Mouse (Mus musculus): ENCODE data around the gene Tspan15. TPM values are rescaled to one million over a fixed set of nuclear protein-coding genes. Genes with fewer than 3 reads are reported as not detected.

Tspan15 gene
- total RNA-seq, 4 experiments from 2014 or later: 14.3 to 20.4 (median 20.4) TPM

DNA sequence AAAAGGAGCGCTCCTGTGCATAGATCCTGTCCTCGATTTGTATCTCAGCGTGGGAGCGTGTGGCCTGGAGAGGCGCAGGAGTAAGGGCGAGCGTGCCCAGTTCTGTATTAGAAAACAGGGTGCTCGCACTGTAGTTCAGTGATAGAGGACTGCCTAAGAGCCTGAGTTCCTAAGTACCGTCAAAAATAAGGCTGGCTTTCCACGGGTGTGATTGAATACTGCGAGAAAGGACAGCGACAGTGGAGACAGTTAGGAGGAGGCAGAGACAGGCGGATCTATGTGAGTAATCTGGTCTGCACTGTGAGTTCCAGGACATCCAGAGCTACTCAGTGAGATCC, 313 bp upstream of the Tspan15 start:
- no peak for DNase-seq (ENCODE audit: low spot score in 2 of 2)

DNA sequence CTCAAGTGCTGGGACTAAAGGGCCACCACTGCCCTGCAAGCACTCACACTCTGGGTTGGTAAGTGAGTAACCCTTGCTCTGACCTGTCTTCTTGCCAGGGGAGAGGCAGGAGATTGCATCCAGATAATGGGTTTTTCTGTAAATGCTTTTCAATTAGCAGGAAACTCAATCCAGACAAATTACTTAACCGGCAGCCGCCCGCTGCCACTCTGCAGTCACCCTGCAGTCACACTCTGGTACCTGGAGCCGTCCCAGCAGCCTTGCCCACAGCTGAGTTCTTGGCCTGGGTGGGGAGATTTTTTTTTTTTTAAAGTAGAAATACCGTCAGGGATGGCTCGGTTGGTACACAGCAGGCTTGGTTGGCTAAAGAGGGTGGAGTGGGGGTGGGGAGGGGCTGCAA, 2.9 kb downstream of the Tspan15 start:
- DNase-seq (ENCODE audit: low spot score in 2 of 2): no peak

DNA sequence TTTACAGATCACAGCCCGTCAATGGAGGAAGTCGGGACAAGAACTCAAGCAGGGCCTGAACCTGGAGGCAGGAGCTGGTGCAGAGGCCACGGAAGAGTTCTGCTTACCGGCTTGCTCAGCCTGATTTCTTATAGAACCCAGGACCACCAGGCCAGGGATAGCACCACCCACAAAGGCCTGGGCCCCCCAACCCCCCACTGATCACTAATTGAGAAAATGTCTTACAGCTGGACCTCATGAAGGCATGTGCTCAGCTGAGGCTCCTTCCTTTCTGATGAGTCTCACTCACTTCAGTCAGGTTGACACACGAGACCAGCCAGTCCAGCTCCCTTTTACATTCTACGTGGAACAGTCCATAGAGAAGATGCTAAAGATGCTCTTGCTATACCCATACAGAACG, 5.2 kb downstream of the Tspan15 start:
- no peak for DNase-seq (ENCODE audit: low spot score in 2 of 2)

DNA sequence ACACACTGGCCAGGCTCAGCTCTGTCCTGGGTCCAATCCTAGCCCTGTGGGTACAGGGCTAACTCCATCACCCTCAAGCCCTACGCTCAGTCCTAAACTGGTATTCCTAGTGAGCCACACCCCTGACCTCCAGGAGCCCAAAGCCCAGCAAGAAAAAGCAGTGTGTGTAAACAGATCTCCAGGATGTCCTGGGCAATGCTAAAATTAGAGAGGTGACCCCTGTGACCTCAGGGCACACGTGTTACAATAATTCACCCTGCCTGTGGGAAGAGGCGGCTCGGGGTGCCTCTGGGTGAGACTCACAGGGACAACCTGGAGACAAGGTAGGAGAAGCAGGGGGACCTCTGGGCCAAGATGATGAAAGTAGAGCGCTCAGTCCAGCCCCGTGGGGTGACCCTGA, 6.8 kb downstream of the Tspan15 start:
- DNase-seq (ENCODE audit: low spot score in 2 of 2): no peak

DNA sequence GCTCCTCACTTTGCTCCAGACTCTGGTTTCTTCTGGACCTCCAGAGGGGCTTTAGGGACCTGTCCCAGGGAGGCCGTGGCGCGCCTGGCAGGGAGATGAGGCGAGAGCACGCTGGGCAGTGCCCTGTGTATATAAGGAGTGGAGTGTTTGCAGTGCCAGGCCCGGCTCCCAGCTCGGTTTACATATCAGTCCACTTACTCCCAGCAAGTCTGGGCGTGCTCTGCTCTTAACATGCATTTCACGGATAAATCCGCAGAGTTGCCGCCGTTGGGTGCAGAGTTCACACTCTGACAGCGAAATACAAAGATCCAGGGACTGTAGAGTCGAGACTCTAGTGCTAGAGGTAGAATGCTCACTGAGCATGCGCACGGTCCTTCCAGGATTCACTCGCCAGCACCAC, 8.3 kb downstream of the Tspan15 start:
- DNase-seq (ENCODE audit: low spot score in 2 of 2): no peak

DNA sequence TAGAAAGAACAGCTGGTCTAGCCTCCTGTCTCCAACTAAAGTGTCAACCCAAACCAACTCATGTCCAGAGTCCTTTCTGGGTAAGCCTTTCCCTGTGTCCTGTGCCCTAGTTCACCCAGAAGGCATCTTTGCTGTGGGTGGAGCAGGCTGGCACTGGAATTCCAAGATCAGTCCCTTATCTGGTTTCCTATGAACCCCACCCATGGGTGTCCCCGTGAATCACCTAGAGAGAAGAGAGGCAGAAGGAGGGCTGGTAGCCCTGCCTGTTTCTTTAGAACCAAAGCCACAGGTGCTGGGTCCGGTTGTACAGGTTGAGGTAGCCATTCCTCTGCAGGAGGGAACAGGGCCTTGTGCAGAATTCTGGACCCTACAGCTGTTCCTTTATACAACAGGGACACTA, 9.4 kb downstream of the Tspan15 start:
- DNase-seq (ENCODE audit: low spot score in 2 of 2): no peak

DNA sequence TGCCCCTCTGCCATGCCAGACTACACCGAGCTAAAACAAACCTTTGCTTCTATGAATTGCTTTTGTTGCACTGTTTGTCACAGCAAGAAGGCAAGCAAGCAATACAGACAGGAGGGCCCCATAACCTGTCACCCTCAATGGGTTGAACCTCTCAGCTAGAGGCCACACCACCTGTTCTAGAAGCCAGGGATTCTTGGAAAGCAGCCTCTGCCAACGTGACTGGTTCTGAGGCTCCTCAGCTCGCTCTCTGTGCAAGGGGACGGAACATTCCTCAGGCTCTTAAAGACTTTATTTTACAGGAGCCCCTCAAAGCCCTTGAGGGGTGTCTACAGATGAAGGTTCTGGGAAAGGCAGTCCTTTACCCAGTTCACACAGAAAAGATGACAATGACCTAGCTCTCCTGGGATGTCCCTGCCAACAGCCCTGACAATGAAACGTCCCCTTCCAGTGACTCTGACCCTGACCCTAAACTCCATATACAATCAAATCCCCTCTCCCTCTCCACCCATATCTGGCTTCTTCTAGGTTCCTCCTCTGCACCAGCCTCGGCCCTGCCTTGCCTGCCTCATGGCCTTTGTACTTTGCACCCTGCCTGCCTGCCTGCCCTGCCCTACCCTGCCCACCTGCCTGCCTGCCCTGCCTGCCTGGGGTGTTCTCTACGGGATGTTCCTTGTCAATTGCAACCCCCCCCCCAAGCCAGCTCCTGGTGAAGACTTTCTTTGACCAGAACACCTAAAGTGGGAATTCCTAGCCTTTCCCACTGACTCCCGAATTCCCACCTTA, 10.1 kb downstream of the Tspan15 start:
- DNase-seq (ENCODE audit: low spot score in 2 of 2): no peak

DNA sequence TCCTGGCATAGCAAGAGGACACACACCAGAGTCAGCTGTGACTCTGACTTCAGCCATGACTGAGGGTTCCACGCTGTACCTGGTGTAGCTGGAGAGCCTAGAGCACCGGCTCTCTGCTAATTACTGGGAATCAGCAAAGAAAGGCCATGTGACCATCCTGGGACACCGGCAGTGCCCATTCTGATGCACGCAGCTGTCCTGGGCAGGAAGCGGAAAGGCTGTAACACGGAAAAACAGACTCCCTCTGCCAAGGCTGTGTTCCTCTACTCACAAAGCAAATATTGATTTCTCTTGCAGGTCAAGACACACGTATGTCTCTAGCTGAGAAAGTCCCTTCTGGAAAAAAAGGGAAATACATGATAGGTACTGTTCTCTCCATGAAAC, 12.3 kb downstream of the Tspan15 start:
- no peak for DNase-seq (ENCODE audit: low spot score in 2 of 2)

DNA sequence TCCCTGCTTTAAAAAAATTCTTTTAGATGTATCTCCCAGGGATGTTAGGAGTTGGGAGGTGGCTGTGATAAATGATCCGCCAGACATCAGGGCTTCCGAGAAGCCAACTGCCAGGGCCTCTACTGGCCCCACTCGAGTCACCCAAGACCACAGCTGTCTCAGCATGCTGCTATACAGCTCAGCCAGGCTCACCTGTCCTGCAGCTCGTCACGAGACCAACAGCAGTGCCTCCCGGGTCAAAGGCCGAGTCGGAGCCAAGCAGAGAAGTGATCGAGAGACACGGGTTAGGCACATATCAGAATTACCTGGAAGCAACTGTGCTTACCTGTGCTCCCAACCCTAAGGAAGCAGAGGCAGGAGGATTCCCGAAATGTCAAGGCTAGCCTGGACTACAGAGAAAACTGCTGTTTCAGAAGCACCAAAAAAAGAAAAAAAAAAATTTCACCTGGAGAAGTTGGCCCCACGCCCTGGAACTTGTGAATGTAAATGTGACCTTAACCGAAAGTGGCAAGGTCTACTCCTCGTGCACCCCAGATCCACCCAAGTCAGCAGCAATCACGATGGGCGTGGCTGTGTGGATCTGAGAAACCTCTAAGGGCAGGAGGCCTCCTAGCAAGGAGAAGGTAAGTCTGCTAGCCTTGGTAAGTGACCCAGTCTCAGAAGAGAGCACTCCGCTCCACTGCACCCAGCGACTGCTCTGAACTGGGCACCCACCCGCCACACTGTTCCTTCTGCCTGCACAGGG, 12.8 kb downstream of the Tspan15 start:
- DNase-seq (ENCODE audit: low spot score in 2 of 2): no peak

DNA sequence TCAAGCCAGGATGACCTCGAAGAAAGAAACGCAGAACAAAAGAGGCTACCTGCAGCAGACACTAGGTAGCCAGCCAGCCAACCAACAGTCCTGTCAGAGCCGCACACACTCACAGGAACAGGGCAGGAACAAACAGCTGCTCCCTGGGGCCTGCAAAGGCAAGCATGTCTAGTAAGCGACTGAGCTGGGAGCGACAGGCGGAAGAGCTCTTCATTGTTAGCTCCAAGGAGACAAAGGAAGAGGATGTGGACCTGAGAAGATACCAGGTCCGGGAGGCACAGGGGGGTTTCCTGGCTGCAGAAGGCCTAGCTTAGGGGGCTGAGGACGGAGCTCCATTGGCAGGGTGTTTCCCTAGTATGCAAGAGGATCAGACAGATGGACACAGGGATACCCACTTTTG, 13.9 kb downstream of the Tspan15 start:
- no peak for DNase-seq (ENCODE audit: low spot score in 2 of 2)

DNA sequence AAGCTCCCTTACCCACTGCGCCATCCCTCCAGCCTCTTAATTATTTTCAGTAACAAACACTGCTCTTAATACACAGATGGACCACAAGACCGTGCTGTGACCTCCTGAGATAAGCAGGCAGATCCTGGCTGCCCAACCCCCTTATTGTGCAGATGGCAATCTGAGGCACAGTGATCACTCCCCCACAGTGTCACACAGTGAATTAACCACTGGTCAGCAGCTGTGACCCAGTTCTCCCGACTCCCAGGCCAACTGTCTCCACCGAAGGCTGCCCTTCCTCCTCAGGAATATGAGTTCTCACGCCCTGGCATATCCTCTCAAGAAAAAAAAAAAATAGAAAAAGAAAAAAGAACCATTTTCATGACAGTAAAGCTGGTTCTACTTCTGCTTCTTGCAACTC, 14.5 kb downstream of the Tspan15 start:
- DNase-seq (ENCODE audit: low spot score in 2 of 2): no peak

DNA sequence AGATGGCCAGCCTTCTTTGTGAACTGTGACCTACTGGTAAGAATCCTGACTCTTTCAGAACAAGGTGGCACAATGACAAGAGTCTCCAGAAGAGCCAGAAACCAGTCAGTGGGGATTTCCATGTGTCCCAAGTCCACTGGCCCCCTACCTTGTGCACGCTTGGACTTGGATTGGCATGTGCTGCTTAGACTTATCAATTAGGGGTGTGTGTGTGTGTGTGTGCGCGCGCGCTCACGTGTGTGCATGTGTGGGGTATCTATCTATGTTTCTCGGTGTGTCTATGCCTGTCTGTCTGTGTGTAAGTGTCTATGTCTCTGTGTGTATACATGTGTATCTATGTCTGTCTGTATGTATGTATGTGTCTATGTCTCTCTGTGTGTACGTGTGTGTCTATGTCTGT, 15.4 kb downstream of the Tspan15 start:
- DNase-seq (ENCODE audit: low spot score in 2 of 2): no peak

DNA sequence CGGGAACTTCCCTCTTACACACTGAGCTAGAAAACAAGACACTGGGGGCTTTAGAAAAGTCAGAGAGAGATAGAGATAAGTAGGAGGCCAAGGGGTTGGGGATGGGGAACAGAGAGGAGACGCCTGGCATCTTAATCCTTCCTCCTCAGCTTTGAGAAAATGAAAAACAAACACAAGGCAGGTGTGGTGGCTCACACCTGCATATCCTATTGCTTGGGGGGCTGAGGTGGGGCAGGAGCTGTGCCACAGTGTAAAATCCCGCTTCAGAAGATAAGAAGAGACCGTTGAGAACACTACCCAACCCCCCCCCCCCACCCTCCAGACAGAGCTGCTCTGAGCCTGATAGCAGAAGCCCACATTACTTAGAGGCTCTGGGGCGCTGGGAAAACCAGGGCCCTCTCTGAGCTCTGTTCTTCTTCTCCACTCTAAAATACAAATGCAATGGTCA, 15.9 kb downstream of the Tspan15 start:
- no peak for DNase-seq (ENCODE audit: low spot score in 2 of 2)

DNA sequence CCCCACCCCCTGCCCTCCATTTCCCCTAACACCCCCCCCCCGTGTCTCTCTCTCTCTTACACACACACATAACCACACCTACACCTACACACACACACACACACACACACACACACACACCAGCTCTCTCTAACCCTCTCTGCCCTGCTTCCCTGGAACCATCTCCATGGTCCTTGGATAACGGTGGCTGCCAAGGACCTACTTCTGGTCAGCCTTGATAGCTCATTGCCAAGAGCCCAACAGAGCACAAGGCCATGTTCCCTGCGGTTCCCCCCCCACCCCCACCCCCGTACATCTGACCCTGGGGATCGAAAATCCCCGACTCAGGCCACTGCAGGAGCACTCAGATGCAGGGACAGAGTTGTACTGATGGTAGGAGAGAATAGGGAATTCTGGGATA, 19.7 kb downstream of the Tspan15 start:
- DNase-seq (ENCODE audit: low spot score in 2 of 2): no peak

DNA sequence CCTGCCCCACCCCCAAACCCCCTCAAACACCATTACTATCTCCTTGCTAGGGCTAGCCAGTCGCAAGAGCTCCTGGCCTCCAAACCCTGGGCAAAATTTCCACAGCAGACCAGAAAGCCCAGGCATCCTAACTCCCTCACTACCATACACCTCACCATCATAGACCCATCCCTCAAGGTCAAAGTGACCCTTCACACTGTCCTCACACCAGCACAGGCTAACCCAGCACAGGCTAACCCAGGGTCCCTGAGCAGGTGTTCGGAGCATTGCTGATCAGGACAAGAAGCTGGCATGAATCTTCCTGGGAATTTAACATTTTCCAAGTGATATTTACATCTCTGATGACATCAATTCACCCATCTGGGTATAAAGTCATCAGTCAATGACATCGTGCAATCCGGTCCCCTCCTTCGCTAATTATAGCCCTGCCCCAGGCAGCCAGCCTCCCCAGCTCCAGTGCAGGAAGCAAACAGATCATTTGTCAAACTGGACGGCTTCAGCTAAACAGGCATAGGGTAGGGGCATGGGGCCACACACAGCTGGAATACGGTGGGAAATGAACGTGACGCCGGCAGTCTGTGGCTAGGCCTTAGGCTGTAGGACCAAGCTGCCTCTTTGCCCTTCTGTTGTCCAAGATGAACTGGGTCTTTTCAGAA, 22.7 kb downstream of the Tspan15 start:
- DNase-seq (ENCODE audit: low spot score in 2 of 2): no peak

DNA sequence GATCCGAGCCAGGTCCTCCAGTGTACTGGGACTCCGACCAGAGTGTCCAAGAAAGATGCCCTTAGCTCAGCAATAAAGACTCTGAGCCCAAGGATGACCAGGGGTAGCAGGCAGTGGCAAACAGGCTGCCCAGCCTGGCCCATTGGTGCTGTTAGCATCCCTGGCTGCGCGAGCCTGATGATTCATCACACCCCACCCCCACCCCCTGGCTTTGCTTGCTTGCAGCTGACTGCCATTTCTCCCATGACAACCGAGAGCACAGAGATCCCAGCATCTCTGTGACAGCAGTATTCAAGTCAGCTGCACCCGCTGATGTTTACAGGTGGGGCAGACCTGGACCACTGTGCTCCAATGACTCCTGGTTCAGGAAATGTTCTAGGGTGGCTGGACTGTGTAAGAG, 28.5 kb downstream of the Tspan15 start:
- DNase-seq (ENCODE audit: low spot score in 2 of 2): peak in 1 of 2 experiments; percentile 58

DNA sequence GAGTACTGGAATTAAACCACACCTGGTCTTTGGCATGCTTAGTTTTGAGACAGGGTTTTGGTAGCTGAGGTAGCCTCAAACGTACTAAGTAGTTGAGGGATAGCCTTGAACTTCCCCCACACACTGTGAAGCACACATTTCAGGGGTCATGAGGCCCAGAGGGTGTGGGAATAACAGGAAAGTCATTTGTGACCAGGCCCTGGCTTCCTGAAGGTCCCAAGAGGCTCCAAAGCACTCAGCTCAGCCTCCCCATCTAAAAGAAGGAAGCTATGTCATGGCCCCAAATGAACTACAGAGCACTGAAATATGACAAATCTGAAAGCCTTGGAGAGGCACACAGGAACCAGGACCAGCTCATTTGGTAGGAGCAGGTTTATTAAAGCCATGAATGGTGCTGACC, 32.2 kb downstream of the Tspan15 start:
- no peak for DNase-seq (ENCODE audit: low spot score in 2 of 2)

DNA sequence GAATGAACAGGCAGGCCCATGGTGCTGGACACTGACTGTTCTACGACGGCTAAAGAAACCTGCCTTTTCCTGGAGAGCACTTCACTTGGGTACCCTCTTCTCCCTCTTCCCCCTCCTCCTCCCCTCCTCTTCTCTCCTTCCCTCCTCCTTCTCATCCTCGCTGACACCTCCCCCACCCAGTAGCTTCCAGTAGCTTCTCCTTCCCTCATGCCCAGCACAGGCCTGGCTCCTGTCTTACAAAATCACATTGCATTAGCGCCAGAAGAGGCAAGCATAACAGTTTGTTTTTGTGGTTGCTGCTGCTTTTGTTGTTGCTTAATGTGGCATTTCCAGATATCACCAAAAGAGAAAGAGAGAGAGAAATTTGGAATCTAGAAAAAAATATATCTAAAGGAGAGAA, 33.6 kb downstream of the Tspan15 start:
- no peak for DNase-seq (ENCODE audit: low spot score in 2 of 2)

DNA sequence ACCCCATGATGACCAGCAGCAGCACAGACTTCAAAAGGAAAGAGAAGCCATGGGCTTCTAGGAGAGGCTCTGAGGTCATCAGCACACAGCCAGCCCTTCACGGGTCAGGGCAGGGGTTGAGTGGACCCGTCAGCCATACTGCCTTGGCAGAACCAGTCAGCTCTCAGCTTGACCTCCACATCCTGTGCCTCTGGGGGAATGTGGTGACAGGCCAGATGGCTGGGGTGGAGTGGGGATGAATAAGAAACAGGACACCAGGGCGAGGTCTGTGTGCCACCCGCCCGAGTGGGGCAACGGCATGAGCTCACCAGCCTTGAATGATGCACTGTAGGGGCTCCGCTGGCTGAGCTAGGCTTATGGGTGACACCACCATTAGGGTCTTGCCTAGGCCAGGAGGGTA, 35.7 kb downstream of the Tspan15 start:
- DNase-seq (ENCODE audit: low spot score in 2 of 2): no peak

DNA sequence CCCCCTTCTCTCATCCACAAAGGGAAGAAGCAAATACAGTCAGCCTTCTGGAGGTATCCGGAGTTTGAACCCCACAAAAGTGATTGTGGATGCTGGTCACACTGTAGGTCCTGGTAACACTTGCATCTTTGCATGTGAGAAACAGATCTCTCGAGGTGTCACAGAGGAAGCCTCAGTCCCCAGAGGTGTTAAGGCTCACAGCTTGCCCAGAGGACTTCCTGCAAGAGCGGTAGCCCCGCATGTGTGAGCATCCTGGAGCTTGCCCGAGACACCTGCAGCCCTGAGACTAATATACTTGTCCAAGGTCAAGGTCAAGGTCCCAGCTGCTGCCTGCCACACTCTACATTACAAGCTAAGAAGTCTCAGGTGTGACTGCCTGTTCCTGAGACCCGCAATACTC, 36.1 kb downstream of the Tspan15 start:
- DNase-seq (ENCODE audit: low spot score in 2 of 2): no peak

DNA sequence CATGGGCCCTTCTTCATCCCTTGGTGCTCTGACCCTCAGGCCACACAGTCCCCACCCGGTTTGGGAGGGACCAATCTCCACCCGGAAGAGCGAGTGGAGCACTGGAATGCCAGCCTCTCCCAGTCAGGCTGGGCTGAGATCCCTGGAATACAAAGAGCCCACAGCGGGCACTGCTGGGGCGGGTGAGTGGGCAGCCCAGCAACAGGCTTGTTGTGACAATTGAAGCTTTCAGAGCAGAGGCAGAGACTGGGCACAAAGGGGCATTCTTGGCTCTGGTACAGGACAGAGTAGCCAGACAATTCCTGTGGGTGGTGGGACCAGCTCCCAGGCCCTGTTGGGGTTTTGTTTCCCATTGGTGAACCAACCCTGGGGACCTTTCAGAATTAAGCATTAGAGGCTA, 36.6 kb downstream of the Tspan15 start:
- peak; percentile 72 to 79 for DNase-seq (ENCODE audit: low spot score in 2 of 2)

DNA sequence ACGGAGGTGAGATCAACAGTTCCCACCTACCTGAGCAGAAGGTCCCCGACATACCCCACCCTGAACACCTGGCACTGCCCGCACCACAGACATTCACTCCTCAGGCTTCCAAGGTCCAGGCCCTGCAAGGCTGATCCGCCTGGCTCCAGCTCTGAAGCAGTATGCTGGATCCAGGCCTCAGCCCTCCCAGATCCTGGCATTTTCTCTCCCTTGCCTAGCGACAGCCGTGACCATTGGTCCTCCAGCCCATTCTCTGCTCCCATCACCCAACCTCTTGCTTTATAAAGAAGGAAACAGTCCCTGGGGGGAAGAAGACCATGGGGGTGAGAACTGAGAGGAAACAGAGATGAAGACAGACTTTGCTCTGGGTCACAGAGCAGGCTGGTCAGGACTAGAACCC, 37.0 kb downstream of the Tspan15 start:
- DNase-seq (ENCODE audit: low spot score in 2 of 2): no peak

DNA sequence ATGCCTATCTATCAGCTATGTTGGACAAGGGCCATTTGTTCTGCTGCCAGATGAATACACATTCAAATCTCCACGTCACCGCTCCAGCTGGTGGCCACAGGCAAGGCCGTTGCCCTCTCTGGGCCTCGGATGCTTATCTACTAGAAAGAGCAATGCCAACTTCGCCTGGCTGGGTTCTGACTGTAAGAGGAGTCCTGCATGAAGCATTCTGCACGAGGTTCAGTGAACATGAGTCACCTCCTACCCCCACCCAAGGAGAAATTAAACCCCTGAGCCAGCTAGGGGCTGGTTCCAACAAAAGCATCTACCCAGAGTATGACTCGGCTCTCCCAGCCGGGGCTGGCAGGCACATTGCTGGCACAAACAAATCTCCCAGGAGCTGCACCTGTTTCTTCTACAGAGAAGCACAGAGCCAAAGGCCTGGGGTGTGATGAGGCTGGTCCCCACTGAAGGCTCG, 38.3 kb downstream of the Tspan15 start:
- DNase-seq (ENCODE audit: low spot score in 2 of 2): peak; percentile 80 to 82
